Mouse (Mus musculus) thymus, postnatal 10 days (tissue): ENCODE measurements at regions not wholly inside any gene's neighbourhood (a gene's known extent, or its start where the extent isn't known, plus 50 kb on each side); places are given as distances from the start of the nearest gene placed in this dataset.

Experiments
- DNase-seq, 2 experiments: peaks; one replicate each; pipeline ENCODE4 v3.0.0; 2021; ENCODE audit warnings: low spot score in 2 of 2

GRCm38 (mm10) chr6:140300470-140301145, 123.2 kb upstream of the Plekha5 start:
- DNase-seq, result no peak

DNA sequence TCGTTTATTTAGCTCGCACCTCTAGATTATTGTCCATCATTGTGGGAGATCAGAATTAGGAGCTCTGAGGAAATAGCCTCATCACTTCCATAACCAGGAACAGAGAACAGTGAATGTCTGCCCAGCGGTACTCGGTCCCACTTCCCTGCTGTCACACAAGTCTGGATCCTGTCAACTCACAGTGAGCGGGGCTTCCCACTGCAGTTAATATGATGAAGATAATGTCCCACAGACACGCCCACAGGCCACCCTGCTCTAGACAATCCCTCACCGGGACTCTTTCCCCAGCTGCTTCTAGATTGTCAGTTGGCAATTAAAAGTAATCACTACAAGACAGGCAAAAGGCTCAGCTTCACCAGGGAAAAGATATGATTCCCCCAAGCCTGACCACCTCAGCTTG, 124.2 kb upstream of the Plekha5 start:
- DNase-seq, result no peak

- no peak for DNase-seq
These were observed 125.8 kb upstream of the Plekha5 start for GRCm38 (mm10) chr6:140297969-140298554.

- DNase-seq, result no peak
These were observed 126.3 kb upstream of the Plekha5 start for GRCm38 (mm10) chr6:140297561-140297960.

DNA sequence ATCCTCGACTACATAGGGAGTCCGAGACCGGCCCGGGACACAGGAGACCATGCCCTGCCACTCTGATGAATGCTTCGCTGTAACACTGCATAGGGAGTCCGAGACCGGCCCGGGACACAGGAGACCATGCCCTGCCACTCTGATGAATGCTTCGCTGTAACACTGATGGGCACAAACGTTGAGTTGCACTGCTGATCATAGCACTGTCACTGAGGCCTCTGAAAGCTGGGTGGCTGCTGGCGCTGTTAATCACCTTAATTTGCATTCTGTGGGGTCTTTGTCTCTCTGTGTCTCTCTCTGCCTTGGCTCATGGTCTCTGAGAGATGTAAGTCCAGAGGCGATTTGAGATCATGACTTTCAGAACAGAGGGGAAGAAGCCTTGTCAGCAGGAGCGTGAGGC, 133.7 kb upstream of the Plekha5 start:
- DNase-seq, result peak in 1 of 2 experiments; percentile 10

GRCm38 (mm10) chr6:140288799-140289198, 135.1 kb upstream of the Plekha5 start:
- no peak for DNase-seq

- no peak for DNase-seq
These were observed 141.6 kb upstream of the Plekha5 start for GRCm38 (mm10) chr6:140282285-140282577.

GRCm38 (mm10) chr6:140281488-140282284, 142.2 kb upstream of the Plekha5 start:
- DNase-seq, result no peak

DNA sequence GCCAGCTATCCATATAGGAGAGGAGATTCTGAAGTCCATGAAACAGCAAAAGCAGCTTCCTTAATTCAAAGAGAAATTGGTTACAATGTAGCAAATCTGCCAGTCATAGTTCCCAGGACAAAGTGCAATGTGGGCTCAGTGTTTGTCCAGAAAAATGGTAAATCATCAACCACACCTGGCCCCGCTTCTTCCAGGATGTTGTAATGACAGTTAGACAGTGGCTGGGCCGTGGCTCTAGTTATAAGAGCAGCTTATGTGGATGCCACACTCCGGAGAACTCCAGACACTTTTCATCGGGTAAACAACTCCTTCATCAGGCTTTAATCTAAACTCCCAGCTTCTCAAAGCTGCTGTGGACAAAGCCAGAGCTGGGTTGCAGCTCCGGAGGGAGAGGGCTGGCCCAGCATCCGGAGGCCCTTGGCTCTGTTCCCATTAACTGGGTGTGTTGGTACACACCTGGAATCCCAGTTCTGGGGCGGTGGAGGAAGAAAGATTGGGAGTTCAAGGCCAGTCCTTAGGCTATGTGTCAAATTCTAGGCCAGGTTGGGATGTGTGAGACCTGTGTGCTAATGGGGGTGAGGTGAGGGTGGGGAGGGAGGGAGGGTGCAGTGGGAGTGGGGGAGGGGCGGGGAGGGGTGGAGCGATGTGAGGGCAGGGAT, 142.9 kb upstream of the Plekha5 start:
- no peak for DNase-seq

DNA sequence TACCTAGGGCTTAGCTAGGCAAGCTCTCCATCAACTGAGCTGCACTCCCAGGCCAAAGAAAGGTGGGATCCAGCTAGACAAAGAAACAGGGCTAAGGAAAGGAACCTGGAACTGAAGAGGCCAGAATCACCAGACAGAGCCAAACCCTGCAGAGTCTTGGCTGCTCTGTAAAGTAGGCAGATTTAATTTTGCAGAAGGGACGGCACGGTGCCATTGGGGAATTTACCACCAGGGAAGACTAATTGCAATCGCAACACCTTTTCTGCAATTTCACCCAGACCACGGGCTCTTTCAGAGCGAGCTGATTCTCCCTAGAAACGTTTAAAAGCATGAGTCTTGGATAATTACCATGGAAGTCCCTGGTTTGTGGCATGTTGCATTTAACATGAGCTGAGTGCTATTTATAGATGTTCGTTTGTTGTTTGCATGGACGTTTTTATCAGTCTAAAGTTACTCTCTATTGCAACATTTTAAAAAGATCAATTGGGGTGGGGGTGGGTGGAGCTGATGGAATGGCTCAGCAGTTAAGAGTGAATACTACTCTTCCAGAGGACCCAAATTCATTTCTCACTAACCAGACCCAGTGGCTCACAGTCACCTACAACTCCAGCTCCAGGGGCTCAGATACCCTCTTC, 144.0 kb upstream of the Plekha5 start:
- no peak for DNase-seq

DNA sequence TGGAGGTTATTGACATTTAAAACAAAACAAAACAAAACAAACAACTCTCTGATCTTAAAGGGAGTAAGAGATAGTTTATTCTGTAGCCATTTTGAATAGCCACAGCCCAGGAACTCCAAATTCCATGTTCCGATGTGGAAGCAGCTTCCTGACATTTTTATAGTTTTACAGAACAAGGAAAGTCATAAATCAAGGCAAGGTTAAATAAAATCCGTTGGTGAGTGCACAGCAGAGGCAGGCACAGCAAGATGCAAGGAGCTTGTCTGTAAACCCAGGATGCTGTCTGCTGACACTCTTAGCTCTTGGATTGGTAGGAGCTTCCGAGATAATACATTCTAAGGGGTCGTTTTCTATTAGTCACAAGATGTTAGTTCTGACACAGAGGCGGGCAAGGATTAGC, 145.1 kb upstream of the Plekha5 start:
- DNase-seq, result no peak

DNA sequence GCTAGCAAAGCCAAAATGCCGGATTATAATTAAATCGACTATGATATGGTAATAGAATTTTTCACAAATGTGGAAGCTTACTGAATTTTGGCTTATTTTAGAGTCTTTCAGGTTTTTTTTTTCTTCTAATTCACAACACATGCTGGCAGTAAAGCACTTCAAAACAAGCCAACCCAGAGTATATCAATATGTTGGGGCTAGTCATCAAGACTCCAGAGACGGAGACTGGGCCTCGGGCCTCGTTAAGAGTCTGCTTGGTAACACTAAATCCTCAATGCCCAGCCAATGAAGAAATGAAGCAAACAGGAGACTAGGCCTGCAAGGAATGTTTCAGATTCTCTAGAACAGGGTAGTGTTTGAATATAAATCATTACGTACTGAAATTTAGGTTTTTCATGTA, 153.3 kb upstream of the Plekha5 start:
- DNase-seq, result no peak

DNA sequence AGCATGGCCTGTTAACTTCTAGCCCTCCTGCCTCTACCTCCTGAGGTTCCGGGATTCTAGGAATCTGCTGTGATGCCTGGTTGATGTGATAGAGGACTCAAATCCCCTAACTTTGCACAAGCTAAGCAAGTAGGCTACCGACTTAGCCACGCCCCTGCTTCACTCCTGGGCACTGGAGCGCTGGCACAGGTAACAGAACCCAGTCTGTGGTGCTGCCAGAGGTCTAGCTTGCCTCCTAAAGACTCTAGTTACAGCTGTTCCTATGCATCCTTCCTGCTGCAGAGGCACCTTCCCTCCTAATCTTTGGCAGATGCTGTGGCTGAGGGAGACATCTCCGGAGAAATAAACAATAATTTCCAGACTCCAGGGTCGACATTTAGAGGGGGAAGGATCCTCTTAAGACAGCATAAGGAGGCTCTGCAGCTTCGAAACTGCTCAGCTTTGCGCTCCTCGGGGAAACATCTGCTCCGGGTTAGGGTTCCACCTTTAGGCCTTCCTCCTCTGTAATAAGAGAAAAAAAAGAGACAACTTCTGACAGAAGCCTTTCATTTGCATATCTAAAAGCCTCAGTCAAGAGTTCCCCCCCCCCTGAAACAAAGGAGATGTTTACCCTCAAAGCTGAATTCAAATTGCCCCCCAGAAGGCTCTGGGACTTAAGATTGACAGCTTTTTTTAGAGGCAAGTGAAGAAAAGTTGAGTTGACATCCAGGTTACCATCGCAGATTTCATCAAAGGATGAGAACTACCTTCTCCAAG, 155.4 kb upstream of the Plekha5 start:
- DNase-seq, result no peak

- no peak for DNase-seq
These were observed 159.9 kb upstream of the Plekha5 start for GRCm38 (mm10) chr6:140263920-140264319.

- no peak for DNase-seq
These were observed 162.0 kb upstream of the Plekha5 start for GRCm38 (mm10) chr6:140261813-140262212.

GRCm38 (mm10) chr6:140258761-140259160, 165.1 kb upstream of the Plekha5 start:
- no peak for DNase-seq

GRCm38 (mm10) chr6:140258101-140258500, 165.8 kb upstream of the Plekha5 start:
- DNase-seq, result no peak

DNA sequence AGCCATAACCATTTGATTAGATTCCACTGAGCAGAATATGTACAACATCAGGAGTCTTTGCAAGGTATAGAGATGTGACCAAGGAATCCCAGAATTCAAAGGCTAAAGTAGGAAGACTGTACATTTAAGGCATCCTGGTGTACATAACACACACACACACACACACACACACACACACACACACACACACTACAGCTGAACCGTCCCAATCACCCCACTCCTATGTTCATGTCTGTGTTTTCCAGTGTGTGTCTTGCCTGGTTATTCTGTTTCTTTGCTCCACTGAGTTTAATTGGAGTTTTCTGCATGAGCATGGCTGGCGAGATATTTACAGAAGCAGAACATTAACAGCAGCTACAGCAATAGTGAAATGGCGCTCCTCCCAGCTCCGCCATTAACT, 172.3 kb upstream of the Plekha5 start:
- DNase-seq, result no peak

GRCm38 (mm10) chr6:140243411-140244151, 180.3 kb upstream of the Plekha5 start:
- no peak for DNase-seq

DNA sequence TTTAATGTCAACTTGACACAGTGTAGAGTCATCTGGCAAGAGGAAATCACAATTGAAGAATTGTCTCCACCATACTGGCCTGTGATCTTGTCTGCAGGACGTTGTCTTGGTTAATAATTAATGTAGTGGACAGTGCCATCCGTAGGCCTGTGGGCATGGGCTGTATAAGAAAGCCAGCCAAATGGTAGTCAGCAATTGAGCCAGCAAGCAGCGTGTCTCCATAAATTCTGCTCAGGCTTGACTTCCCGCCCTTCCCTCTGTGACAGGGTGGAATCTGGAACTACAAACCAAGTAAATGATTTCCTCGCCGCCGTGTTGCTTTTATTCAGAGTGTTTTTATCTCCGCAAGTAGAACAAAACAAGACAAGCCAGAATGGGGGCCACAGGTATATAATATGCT, 184.5 kb upstream of the Plekha5 start:
- no peak for DNase-seq

DNA sequence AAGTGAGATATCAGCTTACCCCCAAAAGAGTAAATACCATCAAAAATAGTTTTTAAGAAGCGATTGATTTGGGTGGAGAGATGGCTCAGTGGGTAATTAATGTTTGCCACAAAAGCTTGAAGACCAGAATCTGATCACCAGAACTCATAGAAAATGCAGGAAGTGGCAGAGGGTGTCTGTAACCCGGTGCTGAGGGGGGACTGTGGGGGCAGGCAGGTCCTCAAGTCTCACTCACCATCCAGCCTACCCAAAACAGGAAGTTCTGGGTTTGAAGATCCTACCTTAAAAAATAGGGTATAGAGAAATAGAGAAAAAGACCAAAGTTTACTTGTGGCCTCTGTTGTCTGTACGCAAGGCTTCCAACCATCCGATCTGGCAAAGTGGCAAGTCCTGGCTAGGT, 190.3 kb upstream of the Plcz1 start:
- no peak for DNase-seq
